Mouse (Mus musculus) brain, embryonic 18.5 days (tissue): ENCODE results near the gene Psme4.
A peak's percentile ranks its signal among the peaks of the same experiment; 100 is the strongest.
"Not testable (repeated sequence)": the region's sequence is repeated elsewhere in the genome, so short reads cannot be mapped to it uniquely, and the experiment has no call there.

ENCODE experiments used
- DNase-seq: peaks from one replicate; pipeline ENCODE4 v3.0.0-alpha.2; 2012; ENCODE audit warnings: low read depth, low spot score

Gene Psme4

GRCm38 (mm10) chr11:30771267-30771903, at the start of gene Psme4:
Psme4 (plus strand) TSS chr11:30771726.
- DNase-seq, result peak; percentile 82

GRCm38 (mm10) chr11:30723438-30723837, 48.1 kb upstream of the Psme4 start:
- no peak for DNase-seq

- DNase-seq, result no peak
Observed at GRCm38 (mm10) chr11:30730721-30731120, 40.8 kb upstream of the Psme4 start.

- DNase-seq, result no peak
Observed at GRCm38 (mm10) chr11:30733376-30733775, 38.1 kb upstream of the Psme4 start.

- no peak for DNase-seq
Observed at GRCm38 (mm10) chr11:30743991-30744390, 27.5 kb upstream of the Psme4 start.

DNA sequence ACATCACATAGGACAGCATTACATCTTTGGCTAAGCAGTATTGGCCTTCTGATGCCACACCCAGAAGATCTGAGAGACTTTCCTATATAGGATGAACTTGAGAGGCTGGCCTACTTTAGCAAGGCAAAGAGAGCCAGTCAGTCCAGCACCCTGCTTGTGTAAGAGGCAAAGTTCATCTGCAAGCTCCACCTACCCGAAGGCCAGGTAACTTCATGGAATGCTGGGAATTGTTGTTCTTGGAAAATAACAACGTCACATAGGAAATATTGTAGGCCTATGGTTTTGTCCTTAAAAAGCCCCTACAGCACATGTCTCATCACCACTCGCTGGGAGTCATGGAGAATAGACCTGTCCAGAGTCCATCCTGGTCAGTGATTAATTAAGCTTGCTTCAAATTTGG, 22.6 kb upstream of the Psme4 start:
- DNase-seq, result no peak

DNA sequence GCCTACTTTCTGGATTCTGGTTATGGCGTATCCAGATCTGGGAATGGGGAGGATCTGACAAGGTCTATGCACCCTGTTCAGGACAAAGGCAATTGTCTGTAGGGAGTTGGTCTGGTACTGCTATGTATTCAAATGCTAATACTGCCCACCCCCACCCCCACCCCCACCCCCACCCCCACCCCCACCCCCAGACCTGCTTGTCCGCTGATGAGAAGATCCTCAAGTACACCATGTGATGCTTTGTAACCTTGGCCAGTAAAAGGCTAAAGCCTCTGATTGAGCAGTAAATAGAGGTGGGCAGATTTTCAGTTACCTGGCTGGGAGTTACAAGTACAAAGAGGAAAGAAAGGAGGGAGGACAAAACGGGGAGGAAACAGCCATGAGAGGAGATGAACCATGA, 21.9 kb upstream of the Psme4 start:
- no peak for DNase-seq

DNA sequence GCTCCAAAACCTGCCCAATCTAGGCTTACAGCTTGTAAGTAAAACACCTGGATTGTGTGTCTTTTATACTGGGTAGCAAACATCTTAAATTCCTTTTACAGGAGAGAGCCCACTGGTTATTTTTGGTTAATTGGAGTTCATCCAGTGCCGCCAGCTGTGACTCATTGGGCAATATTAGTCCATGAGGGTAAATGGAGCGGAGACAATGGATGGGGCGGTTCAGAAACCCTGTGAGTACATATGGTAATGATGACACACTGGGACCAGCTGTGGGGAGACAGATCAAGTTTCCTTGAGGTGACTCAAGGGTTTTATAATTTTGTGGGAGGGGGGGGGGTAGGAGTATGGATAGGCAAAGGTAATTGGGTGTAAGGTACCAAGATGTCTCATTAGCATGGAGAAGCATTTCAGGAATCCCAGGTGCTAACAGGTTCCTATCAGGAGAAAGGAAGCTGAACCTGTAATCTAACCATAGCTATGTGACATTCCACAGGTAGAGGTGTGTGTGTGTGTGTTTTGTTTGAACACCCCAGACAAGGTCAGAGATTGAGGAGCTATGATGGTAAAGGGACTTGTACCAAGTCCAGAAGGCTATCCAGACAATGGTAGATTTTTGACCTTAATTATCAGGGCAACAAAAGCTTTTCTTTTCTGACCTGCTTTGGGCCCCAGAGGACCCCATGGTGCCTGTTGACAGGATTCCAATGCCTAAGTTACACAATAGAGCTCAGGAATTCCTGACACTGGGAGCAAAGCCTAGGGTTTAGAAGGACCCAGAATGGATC, 21.3 kb upstream of the Psme4 start:
- no peak for DNase-seq

GRCm38 (mm10) chr11:30752956-30753355, 18.6 kb upstream of the Psme4 start:
- no peak for DNase-seq

GRCm38 (mm10) chr11:30754486-30754854, 17.1 kb upstream of the Psme4 start:
- DNase-seq, result not testable (repeated sequence)

GRCm38 (mm10) chr11:30754855-30755530, 16.5 kb upstream of the Psme4 start:
- no peak for DNase-seq

- DNase-seq, result no peak
Observed at GRCm38 (mm10) chr11:30761381-30761780, 10.1 kb upstream of the Psme4 start.

DNA sequence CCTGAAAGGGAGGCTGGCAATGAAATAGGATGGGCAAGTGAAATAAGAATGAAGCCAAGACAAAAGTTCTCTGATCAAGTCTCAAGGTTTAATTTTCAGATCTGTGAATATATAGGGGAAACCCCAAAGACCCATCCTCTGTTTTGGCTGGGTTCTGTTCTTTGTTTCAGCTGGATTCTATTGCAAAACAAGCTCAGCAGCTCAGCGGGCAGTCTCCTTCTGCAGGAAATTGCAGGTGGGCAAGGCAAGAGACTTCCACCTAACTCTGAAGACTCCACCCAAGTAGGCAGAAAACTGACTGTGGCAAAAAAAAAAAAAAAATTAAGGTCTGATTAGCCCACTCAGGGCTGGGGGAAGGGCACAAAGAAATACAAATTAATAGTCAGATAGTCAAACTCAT, 9.6 kb upstream of the Psme4 start:
- DNase-seq, result no peak

- DNase-seq, result no peak
Observed at GRCm38 (mm10) chr11:30765076-30765475, 6.5 kb upstream of the Psme4 start.

DNA sequence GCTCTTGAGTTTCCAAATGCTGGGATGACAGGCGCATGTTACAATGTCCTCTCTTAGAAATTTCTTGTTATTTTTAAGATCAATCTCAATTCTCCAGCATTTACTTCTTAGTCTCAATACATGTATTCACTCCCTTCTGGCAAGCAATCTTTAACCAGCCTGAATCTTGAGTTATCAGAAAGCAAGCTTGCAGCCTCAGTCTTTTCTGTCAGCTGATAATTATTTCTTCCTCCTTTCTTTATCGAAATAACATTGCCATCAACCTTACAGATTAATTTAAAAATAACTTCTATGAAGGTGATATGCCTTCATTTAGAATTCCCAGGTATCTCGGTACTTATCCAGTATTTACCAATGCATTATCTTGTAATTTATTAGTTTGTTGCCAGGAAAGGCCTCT, 709 bp upstream of the Psme4 start:
- DNase-seq, result no peak

- no peak for DNase-seq
Observed at GRCm38 (mm10) chr11:30771904-30772581, 517 bp downstream of the Psme4 start.

DNA sequence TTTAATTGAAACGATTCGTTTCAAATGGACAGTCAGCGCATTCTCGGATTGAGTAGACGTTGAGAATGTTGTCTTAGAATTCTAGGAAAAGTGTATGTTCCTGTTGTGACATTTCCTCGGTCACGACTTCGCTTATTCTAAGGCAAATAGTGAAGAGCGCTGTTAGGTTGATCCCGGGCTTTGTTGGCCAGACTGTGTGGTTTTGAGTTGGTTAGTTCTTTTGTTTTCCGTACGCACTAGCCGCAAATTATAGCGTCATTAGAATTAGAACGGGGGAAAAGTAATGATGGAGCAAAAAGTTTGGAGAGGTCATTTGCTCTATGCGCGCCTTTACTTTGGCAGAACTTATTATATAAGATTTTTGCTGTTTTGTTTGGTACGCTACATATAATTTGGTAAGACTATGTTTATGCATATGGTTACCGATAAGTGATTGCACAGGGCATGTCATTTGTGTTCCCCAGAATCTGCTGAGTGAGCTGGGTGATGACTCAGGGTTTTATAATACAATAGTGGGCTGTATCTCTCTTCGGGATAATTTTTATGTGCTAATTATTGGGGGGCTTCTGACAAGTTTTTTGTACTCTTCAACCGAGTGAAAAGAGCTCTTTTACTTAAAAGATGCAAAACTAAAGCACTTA, 1.4 kb downstream of the Psme4 start:
- no peak for DNase-seq

DNA sequence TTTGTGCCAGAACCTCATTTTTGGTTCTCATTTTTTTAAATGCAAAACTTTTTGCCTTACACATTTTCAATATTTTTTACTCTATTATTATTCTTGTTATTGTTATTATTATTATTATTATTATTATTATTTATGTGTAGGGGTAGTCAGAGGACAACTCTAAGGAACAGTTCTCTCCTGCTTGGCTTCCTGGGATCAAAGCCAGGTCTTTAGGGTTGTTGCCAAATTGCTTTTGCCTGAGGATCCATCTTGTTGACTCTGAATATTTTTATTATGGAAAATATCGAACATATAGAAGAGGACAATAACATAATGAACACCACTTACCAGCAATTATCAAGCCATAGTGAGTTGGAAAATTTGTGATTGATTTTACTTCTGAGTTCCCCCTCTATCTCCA, 3.1 kb downstream of the Psme4 start:
- DNase-seq, result no peak

DNA sequence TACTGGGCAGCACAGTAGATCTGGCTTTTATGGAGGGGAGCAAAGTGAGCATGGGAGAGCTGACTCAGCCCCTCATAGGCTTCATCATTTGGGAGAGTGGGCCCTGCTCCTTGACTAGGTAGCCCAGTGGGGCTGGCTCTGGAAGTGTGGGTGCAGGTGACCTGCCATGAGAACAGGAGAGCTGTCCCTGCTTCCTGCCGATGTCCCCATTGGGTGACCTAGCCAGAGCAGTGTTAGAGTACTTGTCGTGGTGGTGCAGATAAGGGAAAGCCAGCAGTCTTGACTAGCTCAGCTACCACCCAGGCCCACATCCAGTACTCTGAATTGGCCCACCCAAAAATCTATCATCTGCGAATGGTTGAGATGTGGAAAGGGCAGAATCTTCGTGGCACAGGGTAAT, 6.0 kb downstream of the Psme4 start:
- DNase-seq, result no peak

DNA sequence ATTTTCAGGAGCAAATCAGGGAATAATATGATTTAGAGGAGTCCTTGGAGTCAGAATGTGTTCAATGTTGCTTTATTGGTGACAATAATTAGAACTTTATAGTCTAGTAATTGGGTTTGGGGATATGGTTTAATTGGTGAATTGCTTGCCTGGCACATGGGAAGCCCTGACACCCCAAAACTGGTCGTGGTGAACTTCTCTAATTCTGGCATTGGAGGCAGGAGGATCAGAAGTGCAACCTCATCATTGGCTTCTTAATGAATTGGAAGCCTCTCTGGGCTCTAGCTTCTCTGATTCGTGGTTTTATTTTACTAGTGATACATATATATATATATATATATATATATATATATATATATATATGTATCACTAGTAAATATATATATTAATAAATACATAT, 9.4 kb downstream of the Psme4 start:
- DNase-seq, result no peak

DNA sequence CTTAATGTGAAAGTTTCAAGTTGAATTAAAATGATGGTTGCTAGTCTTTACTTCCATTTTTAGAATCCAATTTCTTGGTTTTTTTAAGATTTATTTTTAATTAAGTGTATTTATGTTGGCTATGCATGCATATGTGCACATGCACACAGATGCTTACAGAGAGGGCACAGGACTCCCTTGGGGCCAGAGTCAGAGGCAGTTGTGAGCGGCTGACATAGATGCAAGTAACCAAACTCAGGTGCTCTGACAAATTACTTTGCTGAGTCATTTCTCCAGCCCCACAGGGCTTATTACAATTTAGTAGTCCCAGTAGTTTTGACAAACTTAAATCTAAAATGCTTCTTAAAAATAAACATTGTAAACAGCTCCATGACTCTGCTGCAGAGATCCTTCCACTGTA, 10.1 kb downstream of the Psme4 start:
- no peak for DNase-seq

GRCm38 (mm10) chr11:30785497-30785896, 14.0 kb downstream of the Psme4 start:
- no peak for DNase-seq
